Mouse (Mus musculus) E14TG2a.4 (cell line): ENCODE results near the gene Glp2r.
A peak's percentile ranks its signal among the peaks of the same experiment; 100 is the strongest.

ENCODE experiments used
- H3K27me3 ChIP-seq: 2 replicates; pipeline ENCODE4 v1.6.1; 2014; ENCODE audit warnings: low read length, control low read depth; ENCODE audit not compliant: insufficient read depth
- H3K36me3 ChIP-seq: 2 replicates; pipeline ENCODE4 v1.6.1; 2014; ENCODE audit warnings: low read length, control low read depth; ENCODE audit not compliant: insufficient read depth
- H3K4me1 ChIP-seq: replicated peaks from 2 replicates; pipeline ENCODE4 v1.6.1; 2014; ENCODE audit warnings: low read depth, low read length, control low read depth
- H3K4me3 ChIP-seq: replicated peaks from 2 replicates; pipeline ENCODE4 v1.5.1; 2014; ENCODE audit warnings: mild to moderate bottlenecking, low read length
- H3K9me3 ChIP-seq: 2 replicates; pipeline ENCODE4 v1.6.1; 2014; ENCODE audit warnings: low read length, control low read depth
- CTCF ChIP-seq: conservative IDR thresholded peaks from 2 replicates; pipeline ENCODE4 v1.5.1; 2014; ENCODE audit warnings: low read length
- NANOG ChIP-seq: IDR thresholded peaks from 2 replicates; pipeline ENCODE4 v1.6.1; 2014; ENCODE audit warnings: borderline replicate concordance, low read length, mixed read lengths
- POU5F1 ChIP-seq: IDR thresholded peaks from 2 replicates; pipeline ENCODE4 v1.6.1; 2014; ENCODE audit warnings: low read length, borderline replicate concordance

Gene Glp2r

GRCm38 (mm10) chr11:67800130-67800723 is 29.3 kb upstream of the Glp2r start:
- Histone ChIP-seq H3K4me3 (no peak overlapping the region), H3K4me1 (no peaks in the 10 kb centered on the region; the same call in 1 of the 2 replicates), H3K27me3 (no peaks in the 10 kb centered on the region), H3K9me3 (no peaks in the 10 kb centered on the region), H3K36me3 (no peaks in the 10 kb centered on the region)
- TF ChIP-seq CTCF (no peak), NANOG (no peak), POU5F1 (no peak)

GRCm38 (mm10) chr11:67797931-67798330 is 27.0 kb upstream of the Glp2r start, which contains the start of gene Dhrs7c:
TSS of gene Dhrs7c (plus strand) at chr11:67798187.
- Histone ChIP-seq H3K36me3 (no peaks in the 10 kb centered on the region), H3K9me3 (no peaks in the 10 kb centered on the region), H3K4me3 (no peak within 1 kb of the TSS), H3K27me3 (no peaks in the 10 kb centered on the region), H3K4me1 (no peaks in the 10 kb centered on the region; the same call in 1 of the 2 replicates)
- TF ChIP-seq NANOG (no peak), CTCF (no peak), POU5F1 (no peak)

- TF ChIP-seq POU5F1 (no peak), NANOG (no peak), CTCF (no peak)
- H3K9me3 ChIP-seq, result no peaks in the 10 kb centered on the region
- no peak overlapping the region for H3K4me3 ChIP-seq
- H3K27me3 ChIP-seq, result no peaks in the 10 kb centered on the region; the same call in 1 of the 2 replicates
- no peaks in the 10 kb centered on the region for H3K36me3 ChIP-seq
- no peaks in the 10 kb centered on the region for H3K4me1 ChIP-seq
These were observed 19.2 kb upstream of the Glp2r start for GRCm38 (mm10) chr11:67790182-67790581.

- Histone ChIP-seq H3K9me3 (no peaks in the 10 kb centered on the region), H3K36me3 (no peaks in the 10 kb centered on the region), H3K4me3 (no peak within 1 kb of the TSS), H3K27me3 (peaks cover 2% of the 10 kb centered on the region; the same call in 1 of the 2 replicates), H3K4me1 (peaks cover 6% of the 10 kb centered on the region; the same call in 1 of the 2 replicates)
- TF ChIP-seq NANOG, result no peak
- no peak for TF ChIP-seq POU5F1
- TF ChIP-seq CTCF, result no peak
These were observed 3.4 kb upstream of the Glp2r start, which contains the start of gene Gsg1l2 for GRCm38 (mm10) chr11:67774379-67774778. TSS of gene Gsg1l2 (plus strand) at chr11:67774608.

- peaks cover 6% of the 10 kb centered on the region; the same call in 1 of the 2 replicates for H3K4me1 ChIP-seq
- no peaks in the 10 kb centered on the region for H3K9me3 ChIP-seq
These were observed 1.6 kb upstream of the Glp2r start for GRCm38 (mm10) chr11:67772577-67772976.

GRCm38 (mm10) chr11:67771691-67772090 is 738 bp upstream of the Glp2r start:
- H3K36me3 ChIP-seq, result no peaks in the 10 kb centered on the region
- H3K9me3 ChIP-seq, result no peaks in the 10 kb centered on the region
- TF ChIP-seq CTCF (no peak), POU5F1 (no peak), NANOG (no peak)
- H3K4me3 ChIP-seq, result no peak overlapping the region
- peaks cover 2% of the 10 kb centered on the region; the same call in 1 of the 2 replicates for H3K27me3 ChIP-seq
- H3K4me1 ChIP-seq, result peaks cover 6% of the 10 kb centered on the region; the same call in 1 of the 2 replicates

More at GRCm38 (mm10) chr11:67772577-67772976, 1.6 kb upstream of the Glp2r start:
- Histone ChIP-seq H3K36me3 (no peaks in the 10 kb centered on the region), H3K4me3 (no peak overlapping the region), H3K27me3 (peaks cover 2% of the 10 kb centered on the region; the same call in 1 of the 2 replicates)
- TF ChIP-seq POU5F1, result no peak
- no peak for TF ChIP-seq NANOG
- peak; percentile 13; the same call in 1 of the 2 replicates for TF ChIP-seq CTCF

GRCm38 (mm10) chr11:67757373-67758167 is 13.4 kb downstream of the Glp2r start:
- no peaks in the 10 kb centered on the region for H3K36me3 ChIP-seq

GRCm38 (mm10) chr11:67756287-67756686 is 14.7 kb downstream of the Glp2r start:
- Histone ChIP-seq H3K9me3 (no peaks in the 10 kb centered on the region), H3K4me1 (no peaks in the 10 kb centered on the region), H3K36me3 (no peaks in the 10 kb centered on the region), H3K4me3 (no peak overlapping the region), H3K27me3 (no peaks in the 10 kb centered on the region; the same call in 1 of the 2 replicates)
- no peak for TF ChIP-seq POU5F1
- TF ChIP-seq CTCF, result no peak
- no peak for TF ChIP-seq NANOG

More at GRCm38 (mm10) chr11:67757373-67758167, 13.4 kb downstream of the Glp2r start:
- no peak overlapping the region for H3K4me3 ChIP-seq
- no peaks in the 10 kb centered on the region for H3K4me1 ChIP-seq
- no peaks in the 10 kb centered on the region for H3K9me3 ChIP-seq
- TF ChIP-seq CTCF, result peak; percentile 36
- no peak for TF ChIP-seq POU5F1
- TF ChIP-seq NANOG, result no peak
- H3K27me3 ChIP-seq, result no peaks in the 10 kb centered on the region; the same call in 1 of the 2 replicates
